Mouse (Mus musculus): Measurements from ENCODE around the gene Apobec4. TPM values are rescaled to one million over a fixed set of nuclear protein-coding genes. Genes with fewer than 3 reads are reported as not detected.
"Not testable (repeated sequence)": the region's sequence is repeated elsewhere in the genome, so short reads cannot be mapped to it uniquely, and the experiment has no call there.

Gene Apobec4
- polyA plus RNA-seq, 1 experiment from 2014 or later = 0.09 TPM

DNA sequence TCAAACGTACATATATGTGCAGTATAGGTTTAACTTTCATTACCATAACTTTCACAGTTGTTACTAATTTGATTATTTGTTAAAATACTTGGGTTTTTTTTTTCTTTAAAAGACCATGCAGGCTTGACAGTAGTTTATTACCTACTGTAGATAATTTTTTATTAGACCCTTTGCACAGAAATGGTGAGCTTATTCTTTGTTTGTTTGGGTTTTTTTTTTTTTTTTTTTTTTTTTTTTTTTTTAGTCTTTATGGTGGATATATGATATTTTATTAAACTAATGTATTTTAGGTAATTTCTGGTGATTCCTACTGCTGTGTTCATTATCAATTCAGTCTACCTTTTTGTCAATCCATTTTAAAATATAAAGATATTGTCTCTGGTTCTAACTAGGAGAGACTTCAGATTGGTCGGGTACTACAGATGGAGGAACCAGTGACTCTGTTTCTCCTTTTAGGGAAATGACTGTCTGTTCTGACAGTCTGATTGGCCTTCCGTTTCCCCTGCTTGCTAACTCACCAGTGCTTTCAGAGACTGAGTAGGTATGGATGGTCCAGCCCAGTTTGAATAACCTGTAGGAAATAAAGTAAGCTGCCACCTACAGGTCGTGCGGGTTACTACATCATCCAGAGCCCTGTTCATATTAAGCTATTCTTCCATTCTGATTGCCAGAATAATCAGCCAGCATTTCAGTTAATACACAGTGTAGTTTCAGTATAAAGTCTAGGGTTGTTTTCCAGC is 17.6 kb downstream of the Apobec4 start:
- peak overlapping the region; percentile 82 for H3K4me2 ChIP-seq
- peaks cover 24% of the 10 kb centered on the region for H3K36me3 ChIP-seq
- no peaks in the 10 kb centered on the region for H3K9me3 ChIP-seq (replicated peaks)
- H3K27me3 ChIP-seq (replicated peaks) = no peaks in the 10 kb centered on the region
- H3K9ac ChIP-seq (replicated peaks) = no peak overlapping the region
- peaks cover 26% of the 10 kb centered on the region for H3K4me1 ChIP-seq
- WGBS = 5% methylated on average over 5 of the region's 5 CpGs
- no peak overlapping the region for H3K27ac ChIP-seq (replicated peaks)
- H3K4me3 ChIP-seq (replicated peaks) = peak overlapping the region; percentile 93
- ATAC-seq (ENCODE audit: low FRiP score) = no peak

DNA sequence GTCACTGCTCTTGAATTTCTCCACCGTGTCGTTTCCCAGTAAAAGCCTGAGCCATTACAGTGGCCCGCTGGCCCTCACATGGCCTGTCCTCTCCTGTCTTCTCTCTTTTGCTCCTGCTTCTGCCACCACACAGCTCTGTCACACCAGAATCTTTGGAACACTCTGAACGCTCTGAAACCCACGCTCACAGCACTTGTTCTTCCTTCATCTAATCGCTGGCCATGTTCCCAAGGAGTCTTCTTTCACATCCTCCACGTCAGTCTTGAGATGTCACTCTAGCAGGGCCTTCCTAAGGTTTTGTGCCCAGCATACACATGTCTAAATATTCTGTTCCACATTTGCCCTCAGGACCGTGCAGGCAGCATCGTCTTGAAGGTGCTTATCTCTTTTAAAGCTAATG is 20.7 kb downstream of the Apobec4 start:
- WGBS = 85% methylated on average over 9 of the region's 9 CpGs
- no peaks in the 10 kb centered on the region for H3K9me3 ChIP-seq (replicated peaks)
- no peaks in the 10 kb centered on the region for H3K27me3 ChIP-seq (replicated peaks)
- H3K9ac ChIP-seq (replicated peaks) = no peak overlapping the region
- H3K4me1 ChIP-seq = peaks cover 9% of the 10 kb centered on the region
- H3K4me2 ChIP-seq = no peak overlapping the region
- H3K36me3 ChIP-seq = peaks cover 36% of the 10 kb centered on the region
- 0 out of 2 replicates have a peak overlapping the region, but pooled peaks have one; percentile 9 for H3K27ac ChIP-seq (replicated peaks)
- ATAC-seq (ENCODE audit: low FRiP score) = no peak
- no peak overlapping the region for H3K4me3 ChIP-seq (replicated peaks)

DNA sequence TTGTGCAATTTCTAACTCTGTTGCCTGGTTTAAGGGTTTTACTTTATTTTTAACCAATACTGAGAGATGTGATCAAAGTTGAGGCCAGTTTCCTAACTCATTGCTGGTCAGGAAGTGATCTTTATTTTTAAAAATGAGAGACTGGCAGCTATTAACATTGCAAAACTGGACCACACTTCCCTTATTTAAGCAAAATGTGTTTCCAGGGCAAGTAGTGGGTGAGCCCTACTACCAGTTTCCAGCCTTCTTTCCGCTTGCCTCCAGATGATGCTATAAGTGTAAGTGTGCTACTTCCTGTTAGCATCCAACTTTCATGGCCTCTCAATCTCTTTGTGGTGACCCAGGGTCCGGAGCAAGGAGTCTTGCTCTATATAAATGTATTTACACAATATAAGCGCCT is 24.2 kb downstream of the Apobec4 start:
- H3K9ac ChIP-seq (replicated peaks) = not testable (repeated sequence)

DNA sequence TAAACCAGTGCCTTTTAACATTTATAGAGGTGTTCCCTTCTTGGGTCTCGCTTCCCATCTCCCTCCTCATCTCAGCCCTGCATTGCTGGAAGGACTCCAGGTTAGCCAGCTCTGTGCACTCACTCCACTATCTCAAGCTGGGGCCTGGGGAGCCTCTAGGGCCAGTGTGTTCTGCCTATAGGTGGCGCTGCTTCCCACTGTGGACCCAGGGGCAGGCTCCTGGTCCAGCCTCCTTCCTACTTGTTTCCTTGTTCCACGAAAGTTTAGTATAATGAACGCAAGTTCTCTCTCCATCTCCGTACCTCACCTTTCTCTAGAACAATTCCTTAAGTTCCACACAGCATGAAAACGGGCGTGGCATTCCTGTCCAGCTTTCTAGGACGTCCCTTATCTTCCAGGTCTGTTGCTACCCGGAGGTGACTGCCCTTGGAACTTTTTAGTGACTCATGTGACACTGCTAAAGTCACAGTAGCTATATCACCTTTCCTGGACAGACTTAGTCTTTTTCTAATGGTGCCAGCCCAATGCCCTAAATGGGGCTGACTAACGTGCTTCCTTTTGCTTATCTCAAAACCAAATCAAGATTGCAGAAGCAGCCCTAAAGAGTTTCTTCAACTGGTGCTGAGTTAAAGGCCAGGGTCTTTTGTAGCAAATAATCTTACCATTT is 28.9 kb downstream of the Apobec4 start:
- no peak for ATAC-seq (ENCODE audit: low FRiP score)
- Histone ChIP-seq H3K36me3 (peaks cover 7% of the 10 kb centered on the region), H3K4me1 (no peaks in the 10 kb centered on the region), H3K27me3 (replicated peaks) (no peaks in the 10 kb centered on the region), H3K9ac (replicated peaks) (no peak overlapping the region), H3K27ac (replicated peaks) (no peak overlapping the region), H3K4me2 (no peak overlapping the region), H3K4me3 (replicated peaks) (no peak overlapping the region), H3K9me3 (replicated peaks) (no peaks in the 10 kb centered on the region)
- WGBS = 39% methylated on average over 10 of the region's 10 CpGs

More for the DNA sequence above, 24.2 kb downstream of the Apobec4 start:
- not testable (repeated sequence) for H3K27me3 ChIP-seq (replicated peaks); H3K4me3 ChIP-seq (replicated peaks); H3K27ac ChIP-seq (replicated peaks); H3K4me2 ChIP-seq; H3K4me1 ChIP-seq; H3K9me3 ChIP-seq (replicated peaks); ATAC-seq (ENCODE audit: low FRiP score)
- peaks cover 37% of the 10 kb centered on the region for H3K36me3 ChIP-seq
- 96% methylated on average over 3 of the region's 3 CpGs for WGBS

DNA sequence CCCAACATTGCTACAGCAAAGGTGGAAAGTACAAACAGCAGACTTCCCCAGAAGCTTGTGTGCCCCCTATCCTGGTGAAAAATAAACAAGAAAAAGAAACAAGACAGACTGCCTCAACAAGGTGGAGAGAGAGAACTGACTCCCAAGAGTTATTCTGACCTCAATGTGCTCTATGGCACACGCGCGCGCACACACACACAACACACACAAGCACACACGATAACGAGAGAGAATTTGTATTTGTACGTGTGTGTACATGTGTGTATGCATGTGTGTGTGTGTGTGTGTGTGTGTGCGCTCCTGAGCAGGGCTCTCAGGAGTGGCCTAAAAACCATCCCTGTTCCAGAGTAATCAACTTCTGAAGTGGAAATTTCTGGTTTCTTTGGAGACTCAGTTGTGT is 34.3 kb downstream of the Apobec4 start:
- no peaks in the 10 kb centered on the region for H3K4me1 ChIP-seq
- H3K4me3 ChIP-seq (replicated peaks) = no peak overlapping the region
- no peaks in the 10 kb centered on the region for H3K9me3 ChIP-seq (replicated peaks)
- no peak overlapping the region for H3K27ac ChIP-seq (replicated peaks)
- no peaks in the 10 kb centered on the region for H3K36me3 ChIP-seq
- ATAC-seq (ENCODE audit: low FRiP score) = no peak
- whole genome bisulfite sequencing = 98% methylated on average over 8 of the region's 8 CpGs
- H3K4me2 ChIP-seq = no peak overlapping the region
- no peak overlapping the region for H3K9ac ChIP-seq (replicated peaks)
- no peaks in the 10 kb centered on the region for H3K27me3 ChIP-seq (replicated peaks)

DNA sequence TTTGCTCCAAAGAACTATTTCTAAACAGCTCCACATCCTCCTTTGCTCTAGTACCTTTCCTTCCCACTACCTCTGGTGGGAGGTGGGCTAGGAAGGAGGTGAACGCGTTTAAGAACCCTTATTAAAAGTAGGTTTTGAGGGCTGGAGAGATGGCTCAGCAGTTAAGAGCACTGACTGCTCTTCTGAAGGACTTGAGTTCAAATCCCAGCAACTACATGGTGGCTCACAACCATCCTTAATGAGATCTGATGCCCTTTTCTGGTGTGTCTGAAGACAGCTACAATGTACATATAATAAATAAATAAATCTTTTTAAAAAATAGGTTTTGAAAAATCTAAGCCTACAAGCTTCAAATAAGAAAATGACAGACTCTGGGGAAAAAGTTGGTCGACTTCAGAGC is 35.1 kb downstream of the Apobec4 start:
- not testable (repeated sequence) for H3K4me1 ChIP-seq; H3K9me3 ChIP-seq (replicated peaks); ATAC-seq (ENCODE audit: low FRiP score); H3K27me3 ChIP-seq (replicated peaks); H3K4me2 ChIP-seq; H3K9ac ChIP-seq (replicated peaks); H3K36me3 ChIP-seq; H3K4me3 ChIP-seq (replicated peaks); H3K27ac ChIP-seq (replicated peaks)
- WGBS = 90% methylated on average over 3 of the region's 3 CpGs

DNA sequence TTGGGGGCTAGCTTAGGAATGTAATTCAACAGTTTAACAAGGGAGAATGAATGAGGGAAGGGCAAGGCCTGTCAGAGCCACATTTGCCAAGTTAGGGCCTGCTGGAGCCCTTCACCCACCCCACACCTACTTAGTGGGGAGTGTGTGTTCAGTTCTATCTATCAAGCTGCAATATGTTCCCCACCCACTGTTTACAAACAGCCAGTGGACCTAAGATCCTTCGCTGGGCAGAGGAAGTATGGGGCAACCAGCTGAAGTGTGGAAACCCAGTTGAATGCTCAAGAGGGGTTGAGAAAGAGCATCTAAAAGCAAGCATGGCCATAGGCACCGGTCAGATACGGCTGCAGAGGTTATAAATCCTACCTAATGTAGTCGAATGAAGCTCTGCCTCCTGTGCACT is 36.6 kb downstream of the Apobec4 start:
- ATAC-seq (ENCODE audit: low FRiP score) = no peak
- Histone ChIP-seq H3K9me3 (replicated peaks) (no peaks in the 10 kb centered on the region), H3K27me3 (replicated peaks) (no peaks in the 10 kb centered on the region), H3K4me2 (no peak overlapping the region), H3K4me3 (replicated peaks) (no peak overlapping the region), H3K27ac (replicated peaks) (no peak overlapping the region), H3K9ac (replicated peaks) (no peak overlapping the region), H3K4me1 (0 out of 2 replicates have a peak, but pooled peaks cover 5% of the 10 kb centered on the region), H3K36me3 (no peaks in the 10 kb centered on the region)
- 91% methylated on average over 4 of the region's 4 CpGs for WGBS

DNA sequence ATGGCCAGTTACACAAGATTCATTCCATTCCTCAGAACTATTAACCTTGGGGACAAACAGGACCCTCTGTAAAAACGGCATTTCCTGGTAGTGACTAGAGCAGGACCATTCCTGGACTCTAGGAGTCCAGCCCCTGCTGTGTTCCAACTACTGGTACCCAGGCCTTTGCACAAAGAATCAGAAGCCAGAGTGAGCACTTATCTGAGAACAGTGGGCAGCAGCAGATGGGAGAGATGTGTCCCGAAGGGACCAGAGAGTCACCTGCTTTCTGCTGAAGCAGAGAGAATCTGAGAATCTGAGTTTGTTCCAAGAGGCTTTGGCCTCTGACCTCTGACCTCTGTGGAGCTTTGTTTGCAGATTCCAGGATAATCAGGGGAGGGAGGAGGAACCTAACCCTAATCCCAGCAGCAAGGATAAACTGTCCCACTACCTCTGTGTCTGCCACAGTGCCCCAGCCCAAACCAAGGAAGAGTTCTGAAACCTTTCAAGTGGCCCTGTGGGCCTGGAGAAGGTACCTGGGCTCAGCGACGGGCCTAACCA is 37.8 kb downstream of the Apobec4 start:
- Histone ChIP-seq H3K4me1 (peaks cover 12% of the 10 kb centered on the region), H3K36me3 (no peaks in the 10 kb centered on the region), H3K4me2 (no peak overlapping the region), H3K27ac (replicated peaks) (no peak overlapping the region), H3K27me3 (replicated peaks) (no peaks in the 10 kb centered on the region), H3K4me3 (replicated peaks) (no peak overlapping the region), H3K9ac (replicated peaks) (no peak overlapping the region), H3K9me3 (replicated peaks) (no peaks in the 10 kb centered on the region)
- no peak for ATAC-seq (ENCODE audit: low FRiP score)
- 48% methylated on average over 4 of the region's 4 CpGs for WGBS

DNA sequence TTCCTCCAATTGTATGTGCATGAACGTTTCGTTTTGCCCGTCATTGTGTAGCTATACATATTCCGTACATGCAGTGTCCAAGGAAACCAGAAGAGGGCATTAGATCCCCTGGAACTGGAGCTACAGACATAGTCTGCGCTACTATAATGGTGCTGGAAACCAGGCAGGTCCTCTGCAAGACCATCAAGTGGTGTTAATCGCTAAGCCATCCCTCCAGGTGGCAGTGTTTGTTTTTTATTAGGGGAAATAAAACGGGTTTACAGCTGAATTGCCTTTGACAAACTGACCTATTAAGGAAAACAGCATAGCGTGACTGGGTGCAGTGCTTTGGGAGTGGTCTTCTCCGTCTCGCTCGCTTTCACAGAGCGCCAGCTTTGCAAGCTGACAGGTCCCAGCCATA is 39.9 kb downstream of the Apobec4 start:
- Histone ChIP-seq H3K4me3 (replicated peaks) (no peak overlapping the region), H3K9me3 (replicated peaks) (no peaks in the 10 kb centered on the region), H3K9ac (replicated peaks) (no peak overlapping the region), H3K4me2 (no peak overlapping the region; the same call in 1 of the 2 replicates), H3K36me3 (no peaks in the 10 kb centered on the region), H3K27me3 (replicated peaks) (no peaks in the 10 kb centered on the region), H3K4me1 (peaks cover 15% of the 10 kb centered on the region), H3K27ac (replicated peaks) (no peak overlapping the region)
- 10% methylated on average over 12 of the region's 12 CpGs for WGBS
- ATAC-seq (ENCODE audit: low FRiP score) = no peak

DNA sequence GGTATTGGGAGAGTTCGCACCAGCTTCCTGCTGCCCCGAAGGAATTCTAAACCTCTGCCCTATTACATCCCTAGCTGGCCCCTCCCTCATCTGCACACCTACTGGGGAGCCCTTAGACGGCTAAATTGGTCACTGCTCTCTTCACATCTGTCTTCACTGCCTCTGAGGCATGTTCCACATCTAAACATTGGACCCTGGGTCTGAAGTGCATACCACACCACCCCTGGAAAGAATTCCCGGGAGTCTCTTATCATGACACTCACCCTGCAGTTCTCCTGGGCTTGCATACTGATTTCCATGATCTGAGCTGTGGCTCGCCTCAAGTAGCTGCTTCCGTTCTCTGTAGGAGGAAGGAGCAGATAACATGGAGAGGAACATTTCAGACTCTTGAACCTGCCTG is 40.5 kb downstream of the Apobec4 start:
- Histone ChIP-seq H3K27ac (replicated peaks) (no peak overlapping the region), H3K36me3 (no peaks in the 10 kb centered on the region), H3K9ac (replicated peaks) (no peak overlapping the region), H3K9me3 (replicated peaks) (no peaks in the 10 kb centered on the region), H3K4me1 (peaks cover 15% of the 10 kb centered on the region), H3K4me2 (no peak overlapping the region), H3K27me3 (replicated peaks) (no peaks in the 10 kb centered on the region), H3K4me3 (replicated peaks) (no peak overlapping the region)
- 13% methylated on average over 6 of the region's 6 CpGs for WGBS
- ATAC-seq (ENCODE audit: low FRiP score) = no peak

DNA sequence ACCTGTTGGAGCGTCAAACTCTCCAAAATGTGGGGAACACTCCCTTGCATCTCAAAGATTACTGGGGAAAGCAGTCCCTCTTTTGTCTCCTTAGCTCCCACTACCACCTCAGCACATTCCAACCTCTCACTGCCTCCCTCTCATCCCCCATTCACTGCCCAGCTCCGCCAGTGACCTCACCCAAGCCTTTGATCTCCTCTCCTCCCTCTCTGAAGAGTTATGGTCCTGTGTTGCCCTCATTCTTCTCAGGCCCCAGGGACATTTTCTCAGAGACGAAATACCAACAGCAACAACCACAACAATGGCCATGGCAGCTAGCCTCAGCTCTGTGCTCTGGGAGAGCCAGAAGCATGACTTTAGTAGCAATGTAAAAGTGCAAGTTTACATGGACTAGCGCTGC is 40.9 kb downstream of the Apobec4 start:
- Histone ChIP-seq H3K4me3 (replicated peaks) (no peak overlapping the region), H3K4me2 (no peak overlapping the region), H3K9ac (replicated peaks) (no peak overlapping the region), H3K27ac (replicated peaks) (no peak overlapping the region), H3K27me3 (replicated peaks) (no peaks in the 10 kb centered on the region), H3K4me1 (peaks cover 15% of the 10 kb centered on the region), H3K36me3 (no peaks in the 10 kb centered on the region), H3K9me3 (replicated peaks) (no peaks in the 10 kb centered on the region)
- ATAC-seq (ENCODE audit: low FRiP score) = no peak
- WGBS = 10% methylated on average over 4 of the region's 4 CpGs
